Mouse (Mus musculus): ENCODE measurements around the gene Alb.

Gene Alb

DNA sequence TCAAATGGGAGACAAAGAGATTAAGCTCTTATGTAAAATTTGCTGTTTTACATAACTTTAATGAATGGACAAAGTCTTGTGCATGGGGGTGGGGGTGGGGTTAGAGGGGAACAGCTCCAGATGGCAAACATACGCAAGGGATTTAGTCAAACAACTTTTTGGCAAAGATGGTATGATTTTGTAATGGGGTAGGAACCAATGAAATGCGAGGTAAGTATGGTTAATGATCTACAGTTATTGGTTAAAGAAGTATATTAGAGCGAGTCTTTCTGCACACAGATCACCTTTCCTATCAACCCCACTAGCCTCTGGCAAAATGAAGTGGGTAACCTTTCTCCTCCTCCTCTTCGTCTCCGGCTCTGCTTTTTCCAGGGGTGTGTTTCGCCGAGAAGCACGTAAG, at the start of gene Alb:
TSS of gene Alb (plus strand) at position 279 of the 400 bp plus-strand sequence.
- no peak for DNase-seq (ENCODE audit: low read depth, low spot score)

DNA sequence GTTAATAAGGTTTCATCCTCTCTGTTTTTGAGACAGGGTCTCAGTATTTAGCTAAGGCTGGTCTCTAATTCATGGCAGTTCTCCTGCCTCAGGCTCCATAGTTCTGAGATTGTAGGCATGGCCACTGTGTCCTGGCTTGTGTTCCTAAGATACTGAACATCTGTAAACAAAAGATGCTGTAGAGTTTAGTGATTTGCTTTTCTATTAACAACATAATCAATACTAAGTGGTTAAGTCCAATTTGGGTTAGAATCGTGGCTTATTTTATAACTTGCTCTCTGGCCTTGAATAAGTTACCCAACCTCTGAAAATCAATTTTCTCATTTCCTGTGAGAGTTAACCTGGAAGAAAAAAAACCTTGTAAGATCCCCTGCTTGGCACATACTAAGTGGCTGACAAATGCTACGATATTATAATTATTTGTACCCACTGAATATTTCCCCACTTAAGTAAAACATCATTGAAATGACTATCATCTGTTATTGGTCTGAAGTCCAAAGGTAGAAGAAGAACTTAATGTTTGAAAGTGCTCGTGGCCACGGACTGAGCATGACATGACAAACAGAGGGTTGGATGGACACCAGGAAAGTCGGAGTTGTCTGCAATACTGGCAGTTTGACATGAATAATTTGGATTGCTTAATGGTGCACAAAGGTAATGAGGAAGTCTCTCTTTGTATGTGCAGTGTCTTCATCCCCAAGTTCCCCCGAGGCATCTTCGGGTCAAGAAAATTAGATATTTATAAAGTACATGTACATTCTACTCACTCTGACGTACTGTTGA, 46.4 kb upstream of the Alb start:
- DNase-seq (ENCODE audit: low read depth, low spot score) = no peak

DNA sequence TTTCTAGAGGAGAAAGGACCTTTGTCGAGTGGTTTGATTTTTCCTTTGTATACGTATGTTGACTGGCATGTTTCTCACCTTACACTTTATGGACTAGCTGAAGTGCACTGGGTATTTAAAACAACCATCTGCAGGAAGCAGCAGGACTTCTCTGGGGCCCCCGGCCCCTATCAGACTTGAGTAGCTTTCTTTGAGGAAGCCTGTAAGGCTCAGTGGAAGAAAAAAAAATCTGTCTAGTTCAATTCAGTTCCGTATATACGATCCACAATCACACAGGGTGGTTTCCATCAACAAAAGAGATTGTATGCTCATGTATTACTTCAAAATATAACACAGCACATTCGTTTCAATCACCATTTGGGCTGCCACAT, 45.8 kb upstream of the Alb start:
- DNase-seq (ENCODE audit: low read depth, low spot score) = no peak

DNA sequence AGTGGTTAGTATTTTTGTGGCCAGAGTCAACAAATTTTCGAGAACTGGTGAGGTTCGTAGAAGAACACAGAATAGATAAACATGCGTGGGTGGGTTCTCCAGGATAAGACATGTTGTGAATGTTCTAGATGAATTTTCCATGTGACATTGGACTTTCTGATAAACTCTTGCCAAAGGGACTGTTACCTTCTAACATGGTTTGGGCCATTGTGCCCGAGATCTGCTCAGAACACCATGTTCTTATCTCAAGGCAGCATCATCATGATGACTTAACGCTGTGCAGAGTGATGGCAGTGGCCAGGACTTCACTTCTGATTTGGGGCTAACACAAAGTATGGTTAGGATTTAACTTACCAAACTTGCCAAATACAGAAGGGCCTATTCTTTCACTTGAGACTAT, 36.1 kb upstream of the Alb start:
- DNase-seq (ENCODE audit: low read depth, low spot score) = no peak

DNA sequence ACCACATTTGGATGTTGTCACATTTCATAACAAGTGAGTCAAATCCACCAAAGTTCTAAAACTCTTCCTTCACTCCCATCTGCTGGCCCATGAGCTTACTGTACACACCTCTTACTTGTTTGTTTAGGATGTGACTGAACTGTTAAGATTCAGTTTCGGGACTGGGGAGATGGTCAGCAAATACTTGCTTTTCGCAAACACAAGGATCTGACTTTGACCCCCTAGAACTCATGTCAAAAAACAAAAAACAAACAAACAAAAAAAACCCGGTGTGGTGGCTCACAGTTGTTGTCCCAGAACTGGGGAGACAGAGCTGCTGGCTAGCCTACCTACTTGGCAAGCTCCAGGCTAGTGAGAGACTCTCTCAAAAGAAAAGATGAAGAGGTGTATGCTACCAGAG, 35.5 kb upstream of the Alb start:
- DNase-seq (ENCODE audit: low read depth, low spot score) = no peak

DNA sequence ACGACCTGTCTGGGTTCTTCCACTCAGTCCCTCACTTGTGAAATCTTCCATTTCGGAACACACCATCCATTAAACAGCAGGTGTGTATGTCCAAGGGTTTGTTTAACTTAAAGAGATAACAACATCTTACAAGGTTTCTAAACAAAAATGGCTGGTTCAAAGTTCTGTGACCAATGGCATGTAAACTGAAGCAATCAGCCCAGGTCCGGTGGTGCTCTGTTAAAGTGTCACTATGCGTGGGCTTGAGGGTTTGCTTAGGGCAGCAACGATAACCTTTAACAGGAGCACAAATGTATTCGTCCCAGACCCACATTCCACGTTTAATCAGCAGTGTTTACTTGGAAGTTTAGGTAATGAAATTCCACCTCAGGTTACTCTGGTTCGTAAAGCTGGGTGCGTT, 29.6 kb upstream of the Alb start:
- DNase-seq (ENCODE audit: low read depth, low spot score) = no peak

DNA sequence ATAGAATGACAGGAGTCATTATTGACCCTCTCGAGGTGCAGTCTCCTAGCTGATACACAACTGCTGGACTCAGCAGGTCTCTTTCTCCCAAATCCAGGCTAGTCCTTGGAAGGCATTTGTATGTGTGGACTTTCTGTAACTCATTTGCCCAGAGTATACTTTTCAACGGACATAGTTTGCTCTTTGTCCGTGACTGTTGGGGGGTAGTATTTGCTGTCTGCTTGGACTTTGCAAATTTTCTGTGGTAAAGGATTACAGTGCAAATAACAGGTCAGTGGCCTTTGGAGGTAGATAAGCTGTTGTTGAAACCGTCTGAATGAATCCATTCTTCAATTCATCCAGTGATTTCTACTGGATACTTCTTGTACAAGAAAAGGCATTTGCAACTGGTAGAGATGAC, 21.5 kb upstream of the Alb start:
- DNase-seq (ENCODE audit: low read depth, low spot score) = no peak

DNA sequence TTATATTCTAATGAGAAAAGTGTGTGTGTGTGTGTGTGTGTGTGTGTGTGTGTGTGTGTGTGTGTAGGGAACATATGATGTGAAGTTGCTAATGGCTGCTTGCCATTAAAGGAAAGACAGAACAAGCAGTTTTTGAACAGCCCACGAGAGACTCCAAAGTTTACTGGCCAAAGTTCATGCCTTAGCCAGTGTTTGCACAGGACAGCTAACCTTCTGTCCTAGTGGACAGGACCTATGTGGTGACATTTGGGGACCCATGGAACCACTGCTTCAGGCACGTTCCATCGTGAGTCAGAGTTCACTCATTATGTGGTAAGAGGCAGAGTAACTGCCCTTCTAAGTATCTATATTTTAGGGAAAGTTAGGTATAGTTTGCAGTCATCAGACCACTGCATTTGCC, 13.1 kb upstream of the Alb start:
- no peak for DNase-seq (ENCODE audit: low read depth, low spot score)

DNA sequence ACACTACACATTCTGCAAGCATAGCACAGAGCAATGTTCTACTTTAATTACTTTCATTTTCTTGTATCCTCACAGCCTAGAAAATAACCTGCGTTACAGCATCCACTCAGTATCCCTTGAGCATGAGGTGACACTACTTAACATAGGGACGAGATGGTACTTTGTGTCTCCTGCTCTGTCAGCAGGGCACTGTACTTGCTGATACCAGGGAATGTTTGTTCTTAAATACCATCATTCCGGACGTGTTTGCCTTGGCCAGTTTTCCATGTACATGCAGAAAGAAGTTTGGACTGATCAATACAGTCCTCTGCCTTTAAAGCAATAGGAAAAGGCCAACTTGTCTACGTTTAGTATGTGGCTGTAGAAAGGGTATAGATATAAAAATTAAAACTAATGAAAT, 10.7 kb upstream of the Alb start:
- no peak for DNase-seq (ENCODE audit: low read depth, low spot score)

DNA sequence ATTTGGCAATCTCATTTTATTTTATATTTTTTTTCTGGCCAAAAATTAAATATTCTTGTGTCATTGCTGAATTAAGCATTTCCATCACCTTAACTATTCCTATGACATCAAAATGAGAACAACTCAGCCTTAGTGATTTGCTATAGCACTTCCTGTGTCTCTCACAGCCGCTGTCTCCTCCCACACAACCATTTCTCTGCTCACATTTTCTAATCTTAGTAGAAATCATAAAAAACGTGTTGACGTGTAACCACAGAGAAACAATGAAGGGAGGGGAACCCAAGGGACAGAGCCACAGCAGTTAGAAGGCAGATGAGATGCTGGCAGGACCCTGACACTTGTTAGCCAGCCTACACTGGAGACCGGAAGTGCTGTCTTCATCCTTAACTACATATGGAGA, 8.0 kb upstream of the Alb start:
- no peak for DNase-seq (ENCODE audit: low read depth, low spot score)

DNA sequence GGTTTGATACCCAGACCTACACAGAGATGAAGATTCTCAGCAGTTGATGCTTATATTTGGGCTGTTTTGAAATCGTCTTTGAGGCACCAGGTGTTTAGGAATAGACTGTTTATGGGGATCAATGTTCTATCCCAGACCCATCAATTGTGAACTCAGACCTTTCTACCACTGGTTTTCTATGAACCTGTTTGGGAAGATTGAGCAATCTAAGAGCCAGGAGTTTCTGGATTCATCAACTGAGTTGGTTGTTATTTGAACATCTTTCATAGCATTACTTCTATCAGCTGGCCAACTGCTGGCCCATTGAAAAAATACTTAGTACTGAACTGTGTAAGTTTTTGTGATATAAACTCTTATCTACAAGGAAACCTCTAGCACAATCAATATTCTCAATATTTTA, 3.5 kb upstream of the Alb start:
- DNase-seq (ENCODE audit: low read depth, low spot score) = no peak

DNA sequence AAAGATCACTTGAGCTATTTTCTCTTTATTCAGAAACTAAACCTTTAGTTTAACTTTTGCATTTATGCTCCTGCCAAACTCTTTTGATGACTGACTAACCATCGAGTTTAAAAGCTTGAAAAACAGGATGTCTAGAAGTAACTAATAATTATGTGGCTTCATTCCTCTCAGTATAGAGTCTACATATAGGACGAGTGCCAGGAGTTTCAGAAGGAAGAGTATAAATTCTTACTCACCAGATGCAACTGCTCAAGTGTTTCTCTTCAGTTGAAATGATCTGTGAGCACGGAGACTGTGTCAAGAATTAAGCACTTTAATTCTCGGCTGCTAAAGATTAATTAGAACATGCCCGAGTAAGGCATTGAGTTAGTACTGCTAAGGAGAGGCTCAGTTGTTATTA, 2.0 kb upstream of the Alb start:
- DNase-seq (ENCODE audit: low read depth, low spot score) = no peak

DNA sequence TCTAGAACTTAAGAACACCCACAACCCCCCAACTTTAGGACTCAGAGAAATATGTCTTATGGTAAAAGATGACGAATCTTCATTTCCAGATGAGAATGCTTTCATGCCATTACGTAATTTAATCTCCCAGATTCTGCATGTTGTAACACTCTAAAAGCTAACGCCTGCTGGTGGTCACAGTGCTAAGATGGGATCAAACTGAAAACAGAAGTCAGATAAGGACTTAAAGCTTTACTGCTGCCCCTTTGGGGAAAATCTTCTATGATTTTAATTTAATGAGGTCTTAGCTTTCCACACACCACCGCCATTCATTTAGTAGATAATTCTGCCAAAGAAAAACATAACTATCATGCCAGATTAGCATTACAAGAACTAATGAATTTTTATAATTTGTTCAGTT, 6.1 kb downstream of the Alb start:
- DNase-seq (ENCODE audit: low read depth, low spot score) = no peak

DNA sequence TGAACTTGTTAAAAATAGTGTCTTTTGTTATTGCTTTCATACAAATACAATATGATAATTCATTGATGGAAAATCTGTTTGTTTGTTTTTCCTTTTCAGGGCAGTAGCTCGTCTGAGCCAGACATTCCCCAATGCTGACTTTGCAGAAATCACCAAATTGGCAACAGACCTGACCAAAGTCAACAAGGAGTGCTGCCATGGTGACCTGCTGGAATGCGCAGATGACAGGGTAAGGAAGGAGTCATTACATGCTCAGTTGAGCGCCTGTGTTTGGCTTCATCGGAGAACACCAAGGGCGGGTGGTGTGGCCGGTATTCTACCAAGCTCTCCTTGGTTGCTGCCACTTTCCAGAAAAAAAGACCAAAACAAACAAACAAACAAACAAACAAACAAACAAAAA, 6.5 kb downstream of the Alb start:
- DNase-seq (ENCODE audit: low read depth, low spot score) = peak; percentile 83

DNA sequence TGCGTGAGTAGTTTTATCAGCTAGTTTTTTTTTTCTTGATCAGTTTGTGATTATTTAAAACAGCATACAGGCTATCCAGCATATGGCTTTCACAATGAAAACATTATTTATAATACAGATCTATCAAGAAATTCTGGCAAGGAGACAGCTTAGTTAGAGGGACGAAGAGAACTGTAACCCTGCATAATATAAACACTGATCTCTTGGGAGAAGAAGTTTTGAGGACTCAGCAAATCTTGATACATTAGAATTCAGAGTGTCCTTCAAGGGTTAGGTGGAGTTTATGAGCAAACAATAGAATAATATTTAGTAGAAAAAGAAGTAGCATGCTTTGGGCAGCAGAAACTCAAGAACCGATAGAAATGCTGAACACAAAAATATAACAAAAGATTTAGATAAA, 10.1 kb downstream of the Alb start:
- no peak for DNase-seq (ENCODE audit: low read depth, low spot score)

DNA sequence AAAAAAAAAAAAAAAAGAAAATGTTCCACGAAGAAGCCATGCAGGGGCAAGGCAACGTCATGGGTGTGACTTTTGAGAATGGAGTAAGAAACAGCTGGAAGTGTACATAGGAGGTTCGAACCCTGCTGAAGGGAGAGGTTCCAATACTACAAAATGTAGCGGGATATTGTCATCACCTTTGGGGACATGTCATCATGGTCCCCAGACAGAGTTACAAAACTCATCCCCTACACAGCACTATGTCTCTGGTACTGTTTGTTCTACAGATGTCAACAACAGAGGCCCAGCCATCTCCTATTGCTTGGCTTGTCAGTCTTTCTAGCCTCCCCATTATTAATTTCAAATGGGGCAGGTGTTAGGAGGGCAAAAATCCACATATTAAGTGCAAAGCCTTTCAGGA, 13.2 kb downstream of the Alb start:
- no peak for DNase-seq (ENCODE audit: low read depth, low spot score)

DNA sequence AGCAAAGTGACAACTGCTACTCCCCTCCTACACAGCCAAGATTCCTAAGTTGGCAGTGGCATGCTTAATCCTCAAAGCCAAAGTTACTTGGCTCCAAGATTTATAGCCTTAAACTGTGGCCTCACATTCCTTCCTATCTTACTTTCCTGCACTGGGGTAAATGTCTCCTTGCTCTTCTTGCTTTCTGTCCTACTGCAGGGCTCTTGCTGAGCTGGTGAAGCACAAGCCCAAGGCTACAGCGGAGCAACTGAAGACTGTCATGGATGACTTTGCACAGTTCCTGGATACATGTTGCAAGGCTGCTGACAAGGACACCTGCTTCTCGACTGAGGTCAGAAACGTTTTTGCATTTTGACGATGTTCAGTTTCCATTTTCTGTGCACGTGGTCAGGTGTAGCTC, 13.7 kb downstream of the Alb start:
- peak; percentile 12 for DNase-seq (ENCODE audit: low read depth, low spot score)

DNA sequence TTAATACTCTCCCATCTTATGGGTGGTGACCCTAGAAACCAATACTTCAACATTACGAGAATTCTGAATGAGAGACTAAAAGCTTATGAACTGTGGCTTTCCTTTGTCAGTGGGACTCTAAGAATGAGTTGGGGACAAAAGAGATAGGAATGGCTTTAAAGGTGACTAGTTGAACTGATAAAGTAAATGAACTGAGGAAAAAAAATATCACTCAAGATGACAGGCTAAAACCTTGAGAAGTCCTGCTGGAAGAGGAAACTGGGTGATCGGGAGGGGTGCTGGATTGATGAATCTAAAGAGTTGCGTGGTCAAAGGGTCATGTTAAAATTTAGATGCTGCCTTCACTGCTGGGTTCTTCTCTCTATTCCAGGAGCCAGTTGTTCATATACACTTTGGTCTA, 16.0 kb downstream of the Alb start:
- DNase-seq (ENCODE audit: low read depth, low spot score) = no peak

DNA sequence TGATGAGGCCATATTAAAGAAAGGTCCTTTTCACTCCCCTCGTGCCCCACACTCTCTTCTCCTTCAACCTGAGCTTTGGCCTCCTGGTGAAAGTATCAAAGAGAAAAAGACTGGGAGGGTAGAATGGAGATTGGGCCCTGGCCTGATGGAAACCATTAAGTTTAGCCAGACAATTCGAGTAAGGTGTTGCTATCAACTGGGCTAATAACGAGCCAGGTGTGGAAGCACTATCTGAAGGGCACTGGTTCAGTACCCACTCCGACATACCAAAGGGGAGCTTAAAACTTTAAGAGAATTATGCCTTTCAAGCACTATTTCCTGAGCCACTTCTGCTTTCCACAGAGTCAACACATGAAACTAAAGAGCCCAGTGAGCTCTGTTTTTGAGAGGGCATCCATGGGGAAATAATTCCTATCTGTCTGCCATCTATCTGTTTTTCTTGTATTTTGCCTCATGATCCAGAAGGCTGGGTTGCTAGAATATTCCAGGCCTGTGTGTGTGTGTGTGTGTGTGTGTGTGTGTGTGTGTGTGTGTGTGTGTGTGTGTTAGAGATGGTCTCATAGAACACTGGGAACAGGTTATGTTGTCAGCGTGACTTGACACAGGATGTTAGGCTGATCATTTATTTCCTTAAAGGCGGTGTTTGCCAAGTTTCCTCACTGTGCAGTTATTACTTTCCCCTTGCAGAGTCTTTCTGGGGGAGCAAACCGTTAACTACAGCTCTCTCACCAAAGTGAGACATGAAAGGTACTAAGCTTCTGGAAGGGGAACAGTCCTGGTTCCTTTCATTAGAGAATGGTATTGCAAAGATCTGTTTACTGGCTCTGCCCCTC, 16.8 kb downstream of the Alb start:
- no peak for DNase-seq (ENCODE audit: low read depth, low spot score)

DNA sequence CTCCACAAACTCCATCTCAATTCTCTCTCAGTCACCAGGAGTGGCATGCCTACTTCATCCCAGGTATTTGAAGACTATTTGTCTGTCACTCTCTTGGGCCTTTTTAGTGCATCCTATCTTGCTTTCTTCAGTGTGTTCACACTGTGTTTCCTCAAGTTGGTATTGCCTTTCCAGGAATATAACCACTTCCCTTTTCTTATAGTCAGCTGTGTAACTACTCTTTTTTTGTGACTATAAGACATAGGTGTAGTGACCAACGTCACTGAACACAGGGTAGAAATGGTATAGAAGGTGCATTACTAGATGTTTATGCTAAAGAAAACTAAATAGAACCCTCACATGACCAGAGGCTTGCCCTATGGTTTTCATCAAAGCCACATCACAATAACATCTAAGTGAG, 18.2 kb downstream of the Alb start:
- DNase-seq (ENCODE audit: low read depth, low spot score) = no peak

DNA sequence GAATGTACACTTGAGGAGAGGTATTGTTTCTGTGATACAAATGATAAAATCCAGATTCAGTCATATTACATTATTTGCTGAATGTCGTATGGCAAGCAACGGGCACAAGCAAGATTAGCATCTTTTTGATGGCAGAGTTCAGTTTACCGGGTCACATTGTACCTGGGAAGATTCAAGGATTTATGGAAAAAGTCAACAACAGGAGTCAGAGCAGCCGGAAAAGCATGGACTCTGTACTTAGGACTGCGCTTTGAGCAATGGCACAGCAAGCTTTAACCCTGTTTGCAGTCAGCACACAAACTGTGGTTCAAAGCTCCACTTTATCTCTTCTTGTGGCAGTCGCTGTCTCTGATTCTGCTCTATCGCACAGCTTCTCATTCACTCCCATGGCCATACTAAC, 24.9 kb downstream of the Alb start:
- DNase-seq (ENCODE audit: low read depth, low spot score) = no peak

DNA sequence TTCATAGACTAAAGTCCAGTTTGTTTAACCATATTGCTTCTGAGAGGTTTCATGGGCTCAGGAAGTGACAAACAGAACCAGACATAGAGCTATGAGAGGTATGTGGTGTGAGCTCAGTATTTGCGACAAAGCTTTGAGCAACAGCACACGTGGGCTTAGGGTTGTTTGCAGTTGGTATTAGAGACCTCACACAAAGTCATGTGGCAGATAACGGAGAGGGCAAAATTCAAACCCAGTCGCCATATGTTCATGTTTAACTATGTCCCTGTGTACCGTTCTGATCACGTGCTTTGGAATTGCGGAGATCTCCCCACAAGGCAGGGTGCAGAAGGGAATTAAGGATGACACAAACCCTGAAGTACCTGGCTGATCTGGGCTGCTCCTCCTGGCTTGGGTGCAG, 27.6 kb downstream of the Alb start:
- no peak for DNase-seq (ENCODE audit: low read depth, low spot score)

DNA sequence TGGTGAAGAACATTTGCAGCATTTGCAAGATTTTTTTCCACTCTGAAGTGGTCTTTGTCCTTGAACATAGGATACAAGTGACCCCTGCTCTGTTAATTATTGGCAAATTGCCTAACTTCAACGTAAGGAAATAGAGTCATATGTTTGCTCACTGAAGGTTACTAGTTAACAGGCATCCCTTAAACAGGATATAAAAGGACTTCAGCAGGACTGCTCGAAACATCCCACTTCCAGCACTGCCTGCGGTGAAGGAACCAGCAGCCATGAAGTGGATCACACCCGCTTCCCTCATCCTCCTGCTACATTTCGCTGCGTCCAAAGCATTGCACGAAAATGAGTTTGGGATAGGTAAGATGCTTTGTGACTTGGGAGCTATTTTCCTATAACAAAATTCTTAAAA, 29.8 kb downstream of the Alb start, which contains the start of gene Afp:
TSS of gene Afp (plus strand) at position 220 of the 400 bp plus-strand sequence.
- no peak for DNase-seq (ENCODE audit: low read depth, low spot score)
